Mouse (Mus musculus) kidney, embryonic 16.5 days (tissue): ENCODE results near the gene Dnah8. TPM values are rescaled to one million over a fixed set of nuclear protein-coding genes. Genes with fewer than 3 reads are reported as not detected.

Experiments
- ATAC-seq: fragments of 200-750 bp; cut with Nextera tagmentation; 2 replicates; pipeline ENCODE4 v1.8.0; 2017; ENCODE audit warnings: moderate TSS enrichment; ENCODE audit not compliant: low FRiP score, low TSS enrichment
- H3K27ac ChIP-seq: fragments of 300-500 bp; sonication (generic); 2 replicates; pipeline ENCODE4 v1.5.1; 2014; ENCODE audit warnings: low read length
- H3K27me3 ChIP-seq: fragments of 300-500 bp; sonication (generic); 2 replicates; pipeline ENCODE4 v1.6.1; 2014; ENCODE audit warnings: low read length, control low read depth, mixed read lengths; ENCODE audit not compliant: insufficient read depth
- H3K36me3 ChIP-seq: fragments of 300-500 bp; sonication (generic); 2 replicates; pipeline ENCODE4 v1.6.1; 2014; ENCODE audit warnings: low read length, control low read depth, mixed read lengths; ENCODE audit not compliant: insufficient read depth
- H3K4me1 ChIP-seq: fragments of 300-500 bp; sonication (generic); 2 replicates; pipeline ENCODE4 v1.6.1; 2014; ENCODE audit warnings: low read length, control low read depth, mixed read lengths; ENCODE audit not compliant: insufficient read depth
- H3K4me2 ChIP-seq: fragments of 300-500 bp; sonication (generic); replicated peaks from 2 replicates; pipeline ENCODE4 v1.6.1; 2014; ENCODE audit warnings: low read depth, low read length
- H3K4me3 ChIP-seq: fragments of 300-500 bp; sonication (generic); 2 replicates; pipeline ENCODE4 v1.5.1; 2014; ENCODE audit warnings: mild to moderate bottlenecking, low read length
- H3K9ac ChIP-seq: fragments of 300-500 bp; sonication (generic); replicated peaks from 2 replicates; pipeline ENCODE4 v1.6.1; 2014; ENCODE audit warnings: low read length
- H3K9me3 ChIP-seq: fragments of 300-500 bp; sonication (generic); 2 replicates; pipeline ENCODE4 v1.6.1; 2016; ENCODE audit warnings: low read length, control low read depth
- WGBS: fragments of 180-500 bp; shearing (Covaris S2); extraction: QIAGEN DNeasy Blood & Tissue Kit; methylation state at CpG from one replicate; pipeline ENCODE4 v1.1.7; 2014; 5-methylcytosine and 5-hydroxymethylcytosine counted together
- polyA plus RNA-seq: library from polyadenylated mRNA; unstranded; fragments of >200 nt; fragmentation: Nextera tagmentation; extraction: Ambion mirVana; gene quantifications from 2 replicates; pipeline ENCODE4 v1.2.1, GENCODE M21; 2015

Dnah8 gene
- polyA plus RNA-seq, 1 experiment from 2014 or later: 1.2 TPM

DNA sequence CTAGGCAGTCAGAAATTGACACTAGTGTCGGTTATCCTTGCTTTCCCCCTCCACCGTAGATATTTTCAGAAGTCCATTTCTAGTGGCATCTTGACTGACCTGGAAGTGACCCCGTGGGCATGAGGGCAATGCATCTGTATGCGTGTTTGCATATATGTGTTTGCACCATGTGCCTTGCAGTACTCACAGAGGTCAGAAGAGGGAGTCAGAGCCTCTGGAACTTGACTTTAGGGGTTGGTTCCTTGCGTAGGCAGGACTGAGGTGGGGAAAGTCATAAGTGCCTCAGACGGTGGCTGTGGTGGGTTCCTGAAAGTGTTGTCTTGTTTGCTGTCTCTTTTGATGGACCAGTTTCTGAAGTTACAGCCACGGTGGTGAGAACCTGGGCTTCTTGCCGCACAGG is 110.6 kb downstream of the Dnah8 start:
- H3K36me3 ChIP-seq: no peaks in the 10 kb centered on the region
- H3K4me2 ChIP-seq: no peak overlapping the region
- H3K4me3 ChIP-seq: no peak overlapping the region
- no peaks in the 10 kb centered on the region for H3K27me3 ChIP-seq
- H3K9me3 ChIP-seq: peaks cover 7% of the 10 kb centered on the region; the same call in 1 of the 2 replicates
- no peaks in the 10 kb centered on the region for H3K4me1 ChIP-seq
- no peak for ATAC-seq
- WGBS: 93% methylated on average over 8 of the region's 8 CpGs
- no peak overlapping the region for H3K27ac ChIP-seq
- no peak overlapping the region for H3K9ac ChIP-seq

DNA sequence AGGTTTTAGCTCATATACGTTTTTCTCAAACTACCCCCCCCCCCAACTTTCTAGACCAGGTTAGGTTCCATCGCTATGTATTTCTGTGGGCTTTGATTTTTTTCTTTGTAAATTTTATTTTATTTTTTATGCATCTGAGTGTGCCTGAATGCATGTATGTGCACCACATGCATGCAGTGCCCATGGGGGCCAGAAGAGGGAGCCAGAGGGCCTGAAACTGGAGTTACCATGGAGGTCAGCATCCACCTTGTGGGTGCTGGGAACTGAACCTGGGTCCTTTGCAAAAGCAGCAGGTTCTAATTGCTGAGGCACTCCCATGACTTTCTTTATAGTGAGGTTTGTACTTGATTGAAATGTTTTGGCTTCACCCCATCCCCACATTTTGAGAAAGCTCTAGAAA is 111.3 kb downstream of the Dnah8 start:
- Histone ChIP-seq H3K9me3 (peaks cover 7% of the 10 kb centered on the region; the same call in 1 of the 2 replicates), H3K4me1 (no peaks in the 10 kb centered on the region), H3K36me3 (no peaks in the 10 kb centered on the region), H3K9ac (no peak overlapping the region), H3K27ac (no peak overlapping the region), H3K4me2 (no peak overlapping the region), H3K4me3 (no peak overlapping the region), H3K27me3 (no peaks in the 10 kb centered on the region)
- no peak for ATAC-seq
- 94% methylated on average over 2 of the region's 2 CpGs for WGBS

DNA sequence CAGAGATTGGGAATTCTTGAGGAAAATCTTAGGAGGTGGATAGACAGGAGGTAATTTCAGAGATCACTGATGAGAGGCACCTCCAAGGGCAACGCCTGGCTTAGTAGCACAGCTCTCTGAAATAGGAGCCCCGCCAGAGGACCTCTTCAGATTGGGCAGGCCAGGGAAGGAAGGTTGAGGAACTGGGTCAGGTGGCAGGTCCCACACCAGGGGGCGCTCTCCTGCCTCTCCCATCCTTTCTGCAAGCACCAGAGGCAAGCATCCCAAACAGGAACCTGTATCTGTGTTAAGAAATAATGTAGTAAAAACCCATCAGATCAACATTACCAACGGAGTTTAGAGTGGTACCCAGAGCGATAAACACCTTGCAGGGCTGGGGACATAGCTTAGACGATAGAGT is 113.6 kb downstream of the Dnah8 start:
- WGBS: 47% methylated on average over 6 of the region's 6 CpGs
- H3K4me2 ChIP-seq: no peak overlapping the region
- ATAC-seq: no peak
- H3K27ac ChIP-seq: no peak overlapping the region
- H3K4me3 ChIP-seq: no peak overlapping the region
- H3K4me1 ChIP-seq: no peaks in the 10 kb centered on the region
- H3K9me3 ChIP-seq: peaks cover 7% of the 10 kb centered on the region; the same call in 1 of the 2 replicates
- H3K36me3 ChIP-seq: no peaks in the 10 kb centered on the region
- no peak overlapping the region for H3K9ac ChIP-seq
- no peaks in the 10 kb centered on the region for H3K27me3 ChIP-seq

DNA sequence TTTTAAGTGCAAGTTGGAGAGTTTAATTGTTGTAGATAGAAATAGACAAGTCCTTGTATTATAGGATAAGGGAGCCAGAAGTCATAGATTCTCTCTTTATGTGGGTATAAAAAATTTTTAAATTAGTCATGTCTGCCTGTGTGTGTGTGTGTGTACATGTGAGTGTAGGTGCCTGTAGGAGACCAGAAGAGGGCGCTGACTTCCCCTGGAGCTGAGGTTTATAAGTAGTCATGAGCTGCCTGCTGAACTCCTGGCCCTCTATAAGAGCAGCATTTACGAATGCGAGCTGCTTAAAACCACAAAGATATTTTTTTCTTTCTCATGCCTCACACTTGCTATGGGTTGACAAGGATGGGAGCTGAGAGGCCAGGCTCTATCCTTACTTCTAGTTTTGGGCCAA is 115.6 kb downstream of the Dnah8 start:
- Histone ChIP-seq H3K9me3 (peaks cover 7% of the 10 kb centered on the region; the same call in 1 of the 2 replicates), H3K4me1 (no peaks in the 10 kb centered on the region)
- 82% methylated on average over 3 of the region's 3 CpGs for WGBS

DNA sequence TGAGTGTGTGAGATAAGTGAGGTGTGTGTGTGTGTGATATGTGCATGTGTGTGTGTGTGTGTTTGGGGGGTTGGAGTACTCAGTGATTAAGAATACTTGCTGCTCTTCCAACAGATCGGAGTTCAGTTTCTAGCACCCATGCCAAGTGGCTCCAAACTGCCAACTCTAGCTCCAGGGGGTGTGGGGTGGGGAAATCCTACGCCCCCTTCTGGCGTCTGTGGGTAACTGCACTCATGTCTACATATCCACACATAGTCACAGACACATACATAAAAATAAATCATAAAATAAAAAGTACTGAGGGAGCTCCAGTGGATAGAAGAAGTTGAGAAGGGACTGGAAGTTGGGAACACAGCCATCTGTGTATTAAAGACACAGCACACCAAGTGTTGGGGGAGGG is 119.8 kb downstream of the Dnah8 start:
- Histone ChIP-seq H3K36me3 (no peaks in the 10 kb centered on the region), H3K27ac (no peak overlapping the region), H3K4me2 (no peak overlapping the region), H3K4me3 (no peak overlapping the region), H3K4me1 (no peaks in the 10 kb centered on the region), H3K27me3 (no peaks in the 10 kb centered on the region), H3K9me3 (no peaks in the 10 kb centered on the region), H3K9ac (no peak overlapping the region)
- WGBS: 85% methylated on average over 3 of the region's 3 CpGs
- ATAC-seq: no peak

More for the DNA sequence above, 115.6 kb downstream of the Dnah8 start:
- no peak overlapping the region for H3K27ac ChIP-seq
- no peak overlapping the region for H3K9ac ChIP-seq
- H3K4me3 ChIP-seq: no peak overlapping the region
- no peaks in the 10 kb centered on the region for H3K36me3 ChIP-seq
- ATAC-seq: no peak
- no peaks in the 10 kb centered on the region for H3K27me3 ChIP-seq
- no peak overlapping the region for H3K4me2 ChIP-seq

DNA sequence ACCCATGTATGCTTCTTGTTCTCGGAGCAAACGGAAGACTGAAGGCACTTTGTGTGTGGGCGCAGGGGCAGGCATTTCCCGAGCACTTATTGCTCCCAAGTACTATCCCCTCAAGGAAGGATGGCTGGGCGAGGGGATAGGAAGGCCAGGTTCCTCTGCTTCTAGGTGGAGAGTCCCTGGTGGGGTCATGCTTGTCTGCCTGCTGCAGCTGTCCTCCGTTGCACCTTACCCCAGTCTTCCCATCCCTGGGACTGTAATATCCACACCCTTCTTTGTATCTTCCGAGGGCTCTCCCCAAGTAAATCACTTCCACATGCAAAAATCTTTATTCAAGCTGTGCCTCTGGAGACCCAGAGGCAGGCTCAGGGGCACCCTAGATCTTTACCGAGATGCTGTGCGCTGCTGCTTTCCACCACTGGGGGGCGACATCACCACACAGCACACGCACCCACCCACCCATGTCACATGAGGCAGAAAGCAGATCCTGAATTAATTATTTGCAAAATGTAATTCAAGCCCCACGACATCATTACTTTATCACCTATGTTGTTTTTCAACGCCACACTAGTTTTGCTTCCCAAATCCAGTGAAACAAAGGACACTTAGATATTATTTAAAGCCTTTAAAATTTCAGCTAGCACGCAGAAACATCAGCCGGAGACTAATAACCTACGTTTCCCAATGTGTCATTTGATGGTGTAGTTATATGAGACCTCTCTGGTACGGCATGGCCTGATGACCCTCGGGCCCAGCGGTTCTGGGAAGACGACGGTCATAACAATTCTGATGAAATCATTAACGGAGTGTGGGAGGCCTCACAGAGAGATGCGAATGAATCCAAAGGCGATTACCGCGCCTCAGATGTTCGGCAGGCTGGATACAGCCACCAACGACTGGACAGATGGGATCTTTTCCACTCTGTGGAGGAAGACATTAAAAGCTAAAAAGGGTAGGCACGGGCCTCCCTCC is 122.2 kb downstream of the Dnah8 start:
- 43% methylated on average over 29 of the region's 29 CpGs for WGBS
- Histone ChIP-seq H3K4me3 (no peak overlapping the region), H3K27me3 (no peaks in the 10 kb centered on the region), H3K4me1 (no peaks in the 10 kb centered on the region), H3K27ac (no peak overlapping the region), H3K36me3 (no peaks in the 10 kb centered on the region), H3K9me3 (no peaks in the 10 kb centered on the region), H3K4me2 (no peak overlapping the region), H3K9ac (no peak overlapping the region)
- no peak for ATAC-seq

DNA sequence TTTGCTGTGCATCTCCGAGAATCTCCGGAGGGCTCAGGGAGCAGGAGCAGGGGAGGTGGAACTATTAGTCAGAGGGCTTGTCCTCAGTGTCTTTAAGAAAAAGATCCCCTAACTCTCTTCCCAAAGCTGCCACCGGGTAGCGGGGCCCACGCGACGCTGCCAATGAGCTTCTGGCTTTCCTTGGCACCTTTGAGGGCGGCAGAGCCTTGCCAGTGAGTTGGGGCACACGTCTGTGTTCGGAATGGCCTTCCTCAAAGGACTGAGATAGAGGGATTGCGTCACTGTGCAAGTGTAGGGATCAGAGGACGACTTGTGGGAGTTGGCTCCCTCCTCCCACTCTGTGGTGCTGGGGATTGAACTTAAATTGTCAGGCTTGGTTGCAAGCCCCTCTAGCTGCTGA is 125.2 kb downstream of the Dnah8 start:
- 86% methylated on average over 12 of the region's 12 CpGs for WGBS
- Histone ChIP-seq H3K36me3 (no peaks in the 10 kb centered on the region), H3K27me3 (no peaks in the 10 kb centered on the region), H3K9ac (no peak overlapping the region), H3K4me3 (no peak overlapping the region), H3K4me2 (no peak overlapping the region), H3K9me3 (no peaks in the 10 kb centered on the region), H3K27ac (no peak overlapping the region), H3K4me1 (peaks cover 5% of the 10 kb centered on the region; the same call in 1 of the 2 replicates)
- no peak for ATAC-seq

DNA sequence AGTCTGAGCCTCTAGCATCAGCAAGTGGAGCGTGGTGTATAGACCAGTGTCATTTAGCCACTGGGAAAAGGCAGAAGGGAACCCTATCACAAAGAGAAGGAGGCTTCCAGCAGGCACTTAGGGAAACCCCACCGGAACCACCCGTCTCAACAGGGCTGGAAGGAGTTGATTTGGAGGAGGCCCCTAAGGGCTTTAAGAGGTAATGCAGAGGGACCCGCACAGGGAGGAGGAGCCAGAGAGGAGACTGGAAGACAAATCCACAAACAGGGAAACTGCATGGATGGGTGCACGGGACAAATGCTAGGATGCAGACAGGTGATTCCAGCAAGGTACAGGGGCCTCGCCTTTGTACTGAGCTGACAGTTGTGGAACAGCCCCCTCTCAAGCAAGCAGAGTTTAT is 126.1 kb downstream of the Dnah8 start:
- H3K27me3 ChIP-seq: no peaks in the 10 kb centered on the region
- H3K27ac ChIP-seq: no peak overlapping the region
- no peaks in the 10 kb centered on the region for H3K36me3 ChIP-seq
- ATAC-seq: no peak
- H3K4me2 ChIP-seq: no peak overlapping the region
- peaks cover 5% of the 10 kb centered on the region; the same call in 1 of the 2 replicates for H3K4me1 ChIP-seq
- H3K9ac ChIP-seq: no peak overlapping the region
- no peak overlapping the region for H3K4me3 ChIP-seq
- no peaks in the 10 kb centered on the region for H3K9me3 ChIP-seq
- 44% methylated on average over 6 of the region's 6 CpGs for WGBS

DNA sequence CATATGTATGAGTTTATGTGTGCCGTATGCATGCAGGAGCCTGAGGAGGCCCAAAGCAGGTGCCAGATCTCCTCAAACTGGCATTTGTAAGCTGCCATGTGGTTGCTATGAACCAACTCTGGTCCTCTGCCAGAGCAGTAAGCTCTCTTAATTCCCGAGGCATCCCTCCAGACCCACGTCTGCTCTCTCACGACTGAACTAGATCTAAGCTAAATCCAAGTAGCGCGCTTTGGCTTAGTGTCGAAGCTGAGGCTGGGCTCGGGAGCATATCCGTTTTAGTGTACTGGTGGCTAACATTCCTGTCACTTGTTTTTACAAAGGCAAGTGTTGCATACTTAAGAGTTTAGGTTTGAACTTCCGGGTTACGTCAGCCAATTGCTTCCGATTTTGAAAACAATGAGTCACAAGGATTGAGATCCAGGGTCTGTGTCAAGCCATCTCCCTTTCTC is 128.2 kb downstream of the Dnah8 start:
- Histone ChIP-seq H3K4me1 (peaks cover 5% of the 10 kb centered on the region; the same call in 1 of the 2 replicates), H3K9ac (no peak overlapping the region), H3K4me2 (no peak overlapping the region), H3K4me3 (no peak overlapping the region), H3K36me3 (no peaks in the 10 kb centered on the region), H3K27ac (no peak overlapping the region), H3K27me3 (no peaks in the 10 kb centered on the region), H3K9me3 (peaks cover 4% of the 10 kb centered on the region)
- no peak for ATAC-seq
- 79% methylated on average over 12 of the region's 12 CpGs for WGBS

DNA sequence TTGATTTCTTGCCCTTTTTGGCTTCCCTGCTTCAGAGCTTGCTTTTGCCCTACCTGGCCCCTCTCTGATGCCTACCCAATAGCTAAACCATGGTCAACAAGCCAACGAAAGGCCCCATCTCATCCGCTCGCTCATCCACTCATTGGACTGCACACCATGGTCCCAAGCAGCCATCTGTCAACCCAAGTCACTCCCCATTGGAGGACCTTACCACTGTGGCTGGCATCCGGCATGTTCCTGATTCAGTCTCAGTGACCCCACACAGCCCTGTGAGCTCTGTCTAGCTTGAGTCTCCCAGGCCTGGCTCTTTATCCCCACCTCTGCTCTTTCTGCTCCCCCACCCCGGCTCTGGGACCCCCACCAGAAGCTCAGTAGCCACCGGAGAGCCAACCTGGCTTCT is 129.0 kb downstream of the Dnah8 start:
- H3K4me3 ChIP-seq: no peak overlapping the region
- no peak for ATAC-seq
- 86% methylated on average over 6 of the region's 6 CpGs for WGBS
- no peaks in the 10 kb centered on the region for H3K36me3 ChIP-seq
- no peak overlapping the region for H3K4me2 ChIP-seq
- H3K4me1 ChIP-seq: peaks cover 5% of the 10 kb centered on the region; the same call in 1 of the 2 replicates
- H3K27ac ChIP-seq: no peak overlapping the region
- H3K9me3 ChIP-seq: peaks cover 4% of the 10 kb centered on the region
- H3K9ac ChIP-seq: no peak overlapping the region
- no peaks in the 10 kb centered on the region for H3K27me3 ChIP-seq
